Mouse (Mus musculus) ES-E14 (cell line): ENCODE measurements around the gene Xrcc5. TPM values are rescaled to one million over a fixed set of nuclear protein-coding genes. Genes with fewer than 3 reads are reported as not detected.

Experiments used
- DNase-seq: peaks from one replicate; pipeline ENCODE4 v3.0.0-alpha.2; 2013; ENCODE audit warnings: low read depth, low spot score
- H3K27ac ChIP-seq: 2 replicates; pipeline ENCODE4 v1.5.1; 2012; ENCODE audit warnings: low read depth, mild to moderate bottlenecking, low read length, moderate library complexity, mixed read lengths; ENCODE audit not compliant: poor library complexity, insufficient read depth, severe bottlenecking
- H3K36me3 ChIP-seq: 2 replicates; pipeline ENCODE4 v1.6.1; 2012; ENCODE audit warnings: mild to moderate bottlenecking, low read length, moderate library complexity, mixed read lengths; ENCODE audit not compliant: control insufficient read depth, poor library complexity, insufficient read depth, severe bottlenecking
- H3K4me1 ChIP-seq, 2 experiments: fragments of 150-350 bp in 1 of 2; sonication (generic) in 1 of 2; 2 replicates each; pipeline ENCODE4 v1.6.1; 2012; ENCODE audit warnings: low read length in 2 of 2, mild to moderate bottlenecking in 1 of 2, mixed read lengths in 1 of 2; ENCODE audit not compliant: control insufficient read depth in 2 of 2, insufficient read depth in 2 of 2, poor library complexity in 1 of 2
- H3K4me3 ChIP-seq, 2 experiments: fragments of 150-350 bp in 1 of 2; sonication (generic) in 1 of 2; 2 replicates each; pipeline ENCODE4 v1.5.1; 2012; ENCODE audit warnings: low read length in 2 of 2, low read depth in 1 of 2, mild to moderate bottlenecking in 1 of 2, mixed read lengths in 1 of 2; ENCODE audit not compliant: insufficient read depth in 1 of 2, poor library complexity in 1 of 2, severe bottlenecking in 1 of 2
- H3K9ac ChIP-seq: 2 replicates; pipeline ENCODE4 v1.6.1; 2012; ENCODE audit warnings: low read depth, mild to moderate bottlenecking, low read length, mixed read lengths; ENCODE audit not compliant: poor library complexity, insufficient read depth, severe bottlenecking
- H3K9me3 ChIP-seq: fragments of 150-350 bp; sonication (generic); 2 replicates; pipeline ENCODE4 v1.6.1; 2012; ENCODE audit warnings: low read depth, mild to moderate bottlenecking, low read length; ENCODE audit not compliant: control insufficient read depth, insufficient read depth
- CHD2 ChIP-seq: IDR thresholded peaks from 2 replicates; pipeline ENCODE4 v1.6.1; 2014; ENCODE audit warnings: mild to moderate bottlenecking, low read depth, low read length, inconsistent platforms
- HCFC1 ChIP-seq: IDR thresholded peaks from 2 replicates; pipeline ENCODE4 v1.6.1; 2012; ENCODE audit warnings: low read length, inconsistent platforms, borderline replicate concordance; ENCODE audit not compliant: insufficient read depth
- MAFK ChIP-seq: IDR thresholded peaks from 2 replicates; pipeline ENCODE4 v1.6.1; 2014; ENCODE audit warnings: mild to moderate bottlenecking, low read depth, low read length, inconsistent platforms; ENCODE audit not compliant: insufficient read depth
- ZC3H11A ChIP-seq: IDR thresholded peaks from 2 replicates; pipeline ENCODE4 v1.6.1; 2012; ENCODE audit warnings: low read depth, mild to moderate bottlenecking, inconsistent platforms, low read length, borderline replicate concordance
- ZNF384 ChIP-seq: IDR thresholded peaks from 2 replicates; pipeline ENCODE4 v1.6.1; 2012; ENCODE audit warnings: low read depth, low read length, inconsistent platforms
- in situ Hi-C, 2 experiments: fragments of 600-800 bp; cut with MboI; formaldehyde crosslinking; loops; one replicate each; pipeline ENCODE4 v1.15.1; 2025; ENCODE audit warnings: low sequenced_read_pairs in 2 of 2, inconsistent platforms in 1 of 2; ENCODE audit not compliant: unreplicated experiment in 2 of 2
- total RNA-seq: library from RNA; depleted of rRNA; stranded (reverse); fragments of 300-350 nt; gene quantifications from 2 replicates; pipeline ENCODE4 v1.2.3, GENCODE M21; 2012

Xrcc5 gene
- total RNA-seq, 1 experiment, result 72.0 TPM

GRCm38 (mm10) chr1:72323248-72323647 lies 16.0 kb downstream of the Xrcc5 start:
- no peak for DNase-seq
- H3K27ac ChIP-seq, result no peak overlapping the region
- TF ChIP-seq HCFC1, result no peak
- no peak for TF ChIP-seq ZNF384
- TF ChIP-seq CHD2, result no peak
- TF ChIP-seq ZC3H11A, result no peak
- no peak for TF ChIP-seq MAFK
- in situ Hi-C loops, result no loop called here
- H3K4me3 ChIP-seq, result no peak overlapping the region
- H3K36me3 ChIP-seq, result peaks cover 39% of the 10 kb centered on the region
- H3K4me1 ChIP-seq, result no peaks in the 10 kb centered on the region
- H3K9ac ChIP-seq, result no peak overlapping the region
- H3K9me3 ChIP-seq, result no peaks in the 10 kb centered on the region

GRCm38 (mm10) chr1:72326162-72326821 lies 19.1 kb downstream of the Xrcc5 start:
- no peak overlapping the region for H3K4me3 ChIP-seq
- H3K36me3 ChIP-seq, result peaks cover 30% of the 10 kb centered on the region
- H3K9ac ChIP-seq, result no peak overlapping the region
- no peak for TF ChIP-seq CHD2
- no peak for TF ChIP-seq ZC3H11A
- no peak for TF ChIP-seq HCFC1
- TF ChIP-seq MAFK, result no peak
- no peak for TF ChIP-seq ZNF384
- H3K9me3 ChIP-seq, result no peaks in the 10 kb centered on the region
- DNase-seq, result no peak
- in situ Hi-C loops, result no loop called here
- no peak overlapping the region for H3K27ac ChIP-seq
- no peaks in the 10 kb centered on the region for H3K4me1 ChIP-seq

GRCm38 (mm10) chr1:72334807-72335206 lies 27.6 kb downstream of the Xrcc5 start:
- no peak overlapping the region for H3K27ac ChIP-seq
- DNase-seq, result no peak
- no peak for TF ChIP-seq CHD2
- TF ChIP-seq MAFK, result no peak
- TF ChIP-seq HCFC1, result no peak
- no peak for TF ChIP-seq ZC3H11A
- no peak for TF ChIP-seq ZNF384
- no peaks in the 10 kb centered on the region for H3K4me1 ChIP-seq
- H3K4me3 ChIP-seq, result no peak overlapping the region
- H3K9ac ChIP-seq, result no peak overlapping the region
- in situ Hi-C loops, result no loop called here
- no peaks in the 10 kb centered on the region for H3K9me3 ChIP-seq
- peaks cover 48% of the 10 kb centered on the region for H3K36me3 ChIP-seq

- Histone ChIP-seq H3K9ac (no peak overlapping the region), H3K27ac (no peak overlapping the region), H3K36me3 (peaks cover 56% of the 10 kb centered on the region), H3K9me3 (no peaks in the 10 kb centered on the region), H3K4me1 (no peaks in the 10 kb centered on the region), H3K4me3 (no peak overlapping the region)
- in situ Hi-C loops, result no loop called here
- no peak for TF ChIP-seq ZNF384
- no peak for TF ChIP-seq ZC3H11A
- no peak for TF ChIP-seq HCFC1
- TF ChIP-seq MAFK, result no peak
- no peak for TF ChIP-seq CHD2
- DNase-seq, result no peak
Measured at GRCm38 (mm10) chr1:72336780-72337179, 29.6 kb downstream of the Xrcc5 start.
